Mouse (Mus musculus): ENCODE data around the gene Samhd1.

The Samhd1 gene

DNA sequence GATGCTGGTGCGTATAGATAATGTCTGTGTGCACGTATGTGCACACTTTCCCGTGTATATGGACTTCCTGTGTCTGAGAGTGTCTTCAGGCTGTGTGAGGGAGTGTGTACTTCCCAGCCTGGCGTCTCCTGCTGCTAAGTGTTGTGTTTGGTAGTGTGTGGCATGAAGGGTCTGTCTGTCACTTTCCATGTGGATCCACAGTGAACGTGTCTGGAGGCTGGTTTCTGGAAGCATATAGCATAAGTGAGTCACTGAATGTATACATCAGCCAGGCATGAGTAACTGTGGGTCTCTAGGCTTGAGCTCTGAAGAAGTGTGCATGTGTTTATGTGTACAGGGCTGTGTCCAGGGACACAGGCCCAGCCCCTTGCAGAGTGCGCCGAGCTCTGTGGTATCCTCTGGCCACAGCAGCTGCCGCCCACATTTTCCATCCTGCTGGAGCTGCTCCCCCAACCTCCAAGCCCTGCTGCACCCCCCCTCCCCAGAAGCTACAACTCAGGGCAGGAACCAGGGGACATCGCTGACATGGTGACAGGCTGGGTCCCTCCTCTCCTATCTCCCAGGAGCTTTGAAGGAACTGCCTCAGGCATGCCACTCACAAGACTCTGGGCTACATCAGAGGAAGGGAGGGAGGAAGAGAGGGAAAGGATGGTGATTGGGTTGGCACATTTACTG is 61.5 kb downstream of the Samhd1 start:
- DNase-seq (ENCODE audit: low read depth, low spot score), result no peak

DNA sequence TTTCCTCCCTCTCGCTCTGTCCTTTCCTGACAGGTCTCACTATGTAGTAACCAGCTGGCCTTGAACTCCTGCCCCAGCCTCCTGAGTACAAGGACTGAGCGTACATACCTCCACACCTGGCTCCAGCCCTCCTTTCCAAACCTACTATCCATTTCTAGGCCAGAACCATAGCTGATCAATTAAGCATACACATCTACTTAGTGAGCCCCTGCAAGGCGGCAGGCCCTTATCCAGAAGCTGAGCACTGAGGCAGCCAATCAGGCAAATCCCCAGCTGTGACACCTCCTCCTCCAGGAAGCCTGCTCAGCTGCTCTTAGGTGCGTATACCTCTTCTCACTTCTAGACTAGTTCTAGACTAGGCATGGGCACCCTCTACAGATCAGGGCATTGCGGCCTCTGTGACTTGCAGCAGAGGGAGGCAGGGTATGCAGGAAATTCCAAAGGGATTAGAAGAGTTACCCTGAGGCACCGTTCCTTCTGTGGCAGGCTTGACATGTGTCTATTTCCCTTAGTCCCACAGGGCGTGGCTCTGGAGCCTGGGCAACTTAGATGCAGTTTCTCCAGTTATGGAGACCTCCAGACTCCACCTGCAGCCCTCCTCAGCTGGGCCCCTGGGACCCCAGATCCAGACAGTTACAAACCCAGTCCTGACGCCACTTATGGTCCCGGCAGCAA is 62.6 kb downstream of the Samhd1 start:
- DNase-seq (ENCODE audit: low read depth, low spot score), result no peak

DNA sequence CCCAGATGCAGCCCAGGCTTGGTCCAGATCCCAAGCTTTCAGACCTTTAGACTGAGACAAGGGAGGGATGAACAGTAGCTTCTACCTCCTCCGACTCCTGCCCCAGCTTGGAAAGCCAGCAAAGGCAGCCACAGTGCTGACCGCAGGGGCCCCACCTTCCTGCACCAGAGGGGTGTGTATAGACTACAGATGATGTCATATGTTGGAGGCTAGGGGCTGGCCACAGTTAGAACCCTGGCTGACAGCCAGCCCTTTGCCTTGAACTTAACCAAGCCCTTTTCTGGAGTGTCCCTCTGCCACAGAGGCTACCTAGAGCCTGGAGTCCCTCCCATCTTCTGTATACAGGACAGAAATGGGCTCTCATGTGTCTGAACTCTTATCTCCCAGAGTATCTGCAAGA is 63.5 kb downstream of the Samhd1 start:
- no peak for DNase-seq (ENCODE audit: low read depth, low spot score)

DNA sequence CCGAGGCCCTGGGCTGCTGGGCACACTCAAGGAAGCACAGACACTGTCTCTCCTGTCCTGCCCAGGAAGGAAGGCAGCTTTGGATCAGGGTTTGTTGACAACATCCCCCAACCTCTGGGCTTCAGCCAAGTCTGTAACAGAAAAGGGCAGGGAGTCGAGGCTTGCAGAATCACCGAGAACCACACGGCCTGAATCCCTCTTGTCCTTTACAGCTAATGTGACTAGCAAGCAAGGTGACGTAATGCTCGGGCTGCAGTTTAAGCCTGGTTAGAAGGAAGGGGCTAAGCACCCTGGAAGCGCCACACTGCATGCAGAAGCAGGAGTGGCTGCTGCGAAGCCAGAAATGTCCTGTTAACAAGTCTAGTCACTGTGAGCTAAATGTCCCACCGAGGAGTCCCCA is 64.7 kb downstream of the Samhd1 start:
- no peak for DNase-seq (ENCODE audit: low read depth, low spot score)

DNA sequence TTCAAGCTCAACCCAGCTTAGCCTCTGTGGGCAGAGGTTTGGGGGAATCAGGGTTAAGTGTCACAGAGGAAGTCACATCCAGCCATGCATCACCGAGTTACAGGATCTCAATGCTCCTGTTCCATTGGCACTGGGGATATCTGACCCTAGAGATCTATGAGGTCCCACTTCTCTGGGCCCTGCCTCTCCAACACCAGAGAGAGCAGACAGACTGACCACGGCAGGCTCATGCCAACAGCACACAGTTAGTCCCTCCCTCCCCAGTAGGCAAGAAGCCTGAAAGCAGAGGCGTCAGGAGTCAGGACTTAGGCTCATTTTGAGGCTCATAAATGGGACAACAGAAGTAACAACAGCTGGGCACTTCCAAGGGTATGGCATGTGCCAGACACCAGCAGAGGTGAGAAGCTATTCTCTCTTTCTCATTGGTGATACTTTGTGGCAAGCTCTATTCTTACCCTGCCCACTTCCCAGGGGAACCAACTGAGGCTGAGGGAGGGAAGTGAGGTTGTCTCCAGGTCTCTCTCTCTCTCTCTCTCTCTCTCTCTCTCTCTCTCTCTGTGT is 65.2 kb downstream of the Samhd1 start:
- no peak for DNase-seq (ENCODE audit: low read depth, low spot score)

GRCm38 (mm10) chr2:157069355-157069735 is 65.7 kb downstream of the Samhd1 start:
- DNase-seq (ENCODE audit: low read depth, low spot score), result no peak

DNA sequence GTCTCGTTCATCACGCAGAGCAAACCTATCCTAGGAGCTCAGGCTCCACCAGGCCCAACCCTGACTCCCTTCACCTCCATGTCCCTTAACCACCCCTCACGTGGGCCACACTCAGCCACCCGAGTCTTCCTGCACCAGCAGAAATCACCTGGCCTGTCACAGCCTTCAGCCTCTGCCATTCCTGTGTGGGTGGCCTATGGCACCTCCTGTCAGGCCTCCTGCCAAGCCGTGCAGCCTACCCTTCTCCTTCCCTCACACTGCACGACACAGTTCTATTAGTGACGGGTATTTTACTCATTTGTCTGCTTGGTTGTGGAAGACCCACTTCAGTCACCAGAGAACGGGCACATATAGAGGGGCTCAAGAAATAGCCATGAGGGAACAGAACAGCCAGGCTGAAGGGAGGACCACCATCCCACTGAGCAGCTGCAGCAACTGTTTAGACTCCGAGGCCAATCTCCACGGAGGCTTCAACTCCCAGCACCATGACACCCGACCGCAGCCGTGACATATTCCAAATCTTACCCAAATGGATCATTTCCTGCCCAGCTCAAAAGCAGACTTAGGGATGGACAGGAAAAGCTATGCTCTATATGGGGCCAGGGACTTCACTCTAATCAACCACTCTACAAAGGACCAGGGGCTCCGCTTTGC is 66.2 kb downstream of the Samhd1 start:
- DNase-seq (ENCODE audit: low read depth, low spot score), result no peak

DNA sequence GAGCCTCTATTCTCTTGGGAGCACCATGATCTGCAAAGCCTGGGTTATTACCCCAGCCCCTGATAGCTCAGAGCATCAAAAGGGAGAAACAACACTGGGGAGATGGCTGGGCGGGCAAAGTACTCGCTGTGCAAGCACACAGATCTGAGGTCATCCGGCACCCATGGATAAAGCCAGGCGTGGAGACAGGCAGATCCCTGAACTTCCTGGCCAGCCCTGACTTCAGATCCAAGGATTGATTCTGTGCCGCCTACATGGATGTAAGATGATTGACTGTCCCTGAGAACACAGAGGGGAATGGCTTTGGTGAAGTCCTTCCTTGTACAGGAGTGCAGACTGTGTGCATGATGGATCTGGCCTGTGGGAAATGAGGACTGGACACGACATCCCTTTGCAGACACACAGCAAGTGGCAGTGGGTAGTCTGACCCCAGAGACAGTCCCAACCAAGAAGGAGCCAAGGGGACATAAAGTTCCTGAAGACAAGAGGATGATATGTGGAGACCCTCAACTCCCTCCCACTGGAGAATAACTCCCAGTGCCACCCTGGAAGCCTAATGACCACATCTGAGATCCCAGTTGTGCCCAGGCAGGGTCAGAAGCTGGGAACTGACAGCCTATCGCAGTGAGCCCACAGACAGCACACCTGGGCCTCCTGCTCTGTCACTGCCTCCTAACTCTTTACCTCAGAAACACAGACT is 68.2 kb downstream of the Samhd1 start:
- DNase-seq (ENCODE audit: low read depth, low spot score), result no peak

DNA sequence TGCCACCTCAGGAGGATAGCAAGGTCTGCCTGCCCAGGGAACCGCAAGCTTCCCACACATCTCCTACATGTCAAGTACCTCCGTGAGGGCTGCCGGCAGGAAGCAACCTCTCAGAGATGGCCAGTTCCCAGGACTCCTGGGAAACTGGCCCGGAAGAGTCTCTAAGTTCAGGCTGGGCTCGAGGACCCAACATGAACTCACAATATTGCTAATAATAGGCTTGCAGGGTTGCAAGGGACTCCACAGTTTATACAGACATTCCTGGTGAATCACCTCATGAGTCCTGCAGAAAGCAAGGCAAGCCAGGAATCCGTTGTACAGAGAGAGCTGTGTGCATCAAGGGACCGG is 69.2 kb downstream of the Samhd1 start:
- no peak for DNase-seq (ENCODE audit: low read depth, low spot score)

DNA sequence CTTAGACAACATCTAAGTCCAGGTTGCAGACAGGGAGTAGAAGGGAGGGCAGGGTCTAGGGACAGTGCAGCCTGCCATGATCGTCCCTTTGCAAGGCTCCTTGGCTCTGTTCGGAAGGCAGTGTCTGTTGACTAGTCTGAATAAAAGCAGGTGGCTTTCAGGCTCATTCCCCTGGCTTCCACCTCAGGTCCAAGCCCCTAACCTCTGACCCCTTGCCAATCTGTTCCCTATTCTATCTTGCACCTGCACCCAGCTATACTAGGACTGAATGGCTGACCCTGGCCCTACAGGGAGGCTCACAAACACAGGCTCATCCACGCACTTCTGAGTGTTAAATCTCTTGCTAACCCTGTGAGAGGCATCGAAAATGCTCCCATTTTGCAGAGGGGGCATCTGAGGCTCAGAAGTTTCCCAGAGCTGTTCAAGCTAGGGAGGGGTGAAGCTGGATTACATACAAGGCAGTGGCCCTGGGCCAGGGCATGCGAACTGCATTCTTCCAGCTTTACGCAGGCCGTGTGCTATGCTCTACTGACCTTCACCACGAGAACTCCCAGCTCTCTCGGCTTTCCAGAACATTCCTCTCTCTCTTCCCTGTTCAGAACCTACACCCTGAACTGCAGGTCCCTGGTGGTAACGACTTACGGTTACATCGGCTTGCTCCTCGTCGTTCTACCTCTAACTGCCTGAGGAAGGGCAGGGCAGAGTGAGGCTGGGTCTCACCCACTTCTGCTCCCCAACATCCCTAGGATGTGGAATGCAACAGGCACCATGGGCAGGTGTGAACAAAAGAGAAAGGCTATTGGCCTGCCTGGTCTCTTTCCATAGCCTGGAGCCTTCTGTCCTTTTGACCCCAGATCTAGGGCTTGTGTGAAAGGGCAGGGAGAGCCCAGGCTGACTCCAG is 69.8 kb downstream of the Samhd1 start:
- no peak for DNase-seq (ENCODE audit: low read depth, low spot score)

GRCm38 (mm10) chr2:157064136-157064535 is 70.9 kb downstream of the Samhd1 start:
- DNase-seq (ENCODE audit: low read depth, low spot score), result no peak

- DNase-seq (ENCODE audit: low read depth, low spot score), result no peak
These were observed 71.8 kb downstream of the Samhd1 start for GRCm38 (mm10) chr2:157063241-157063700.

DNA sequence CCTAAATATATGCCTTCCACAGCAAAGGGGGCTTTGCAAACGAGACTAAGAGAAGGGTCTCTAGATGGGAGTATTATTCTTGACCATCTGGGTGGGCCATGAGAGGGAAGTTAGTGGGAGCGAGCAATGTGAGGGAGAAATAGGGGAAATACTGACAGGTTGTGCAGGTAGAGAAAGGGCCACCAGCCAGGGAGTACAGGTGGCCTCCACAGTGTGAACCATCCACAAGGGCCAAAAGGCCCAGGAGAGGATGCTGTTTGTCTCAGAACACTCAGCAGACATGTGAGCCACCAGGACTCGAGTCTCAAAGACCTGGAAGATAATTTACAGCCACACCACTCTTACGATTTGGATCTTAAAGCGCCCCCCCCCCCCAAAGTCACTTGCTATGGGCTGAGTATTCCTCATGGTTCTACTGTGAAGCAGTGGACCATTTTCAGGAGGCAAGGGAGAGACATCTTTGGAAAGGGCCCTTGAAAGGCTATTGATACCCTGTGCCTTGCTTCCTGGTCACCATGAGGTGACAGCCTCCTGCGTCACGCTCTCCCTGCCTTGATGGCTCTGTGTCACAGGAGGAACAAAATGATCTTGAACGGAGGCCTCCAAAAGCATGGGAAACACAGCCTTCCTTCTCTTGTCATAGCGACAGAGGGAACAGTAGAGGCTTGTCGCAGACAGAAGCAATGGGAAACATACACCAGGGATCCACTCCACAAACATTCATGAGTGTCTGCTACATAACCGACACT is 74.3 kb downstream of the Samhd1 start:
- DNase-seq (ENCODE audit: low read depth, low spot score), result no peak

DNA sequence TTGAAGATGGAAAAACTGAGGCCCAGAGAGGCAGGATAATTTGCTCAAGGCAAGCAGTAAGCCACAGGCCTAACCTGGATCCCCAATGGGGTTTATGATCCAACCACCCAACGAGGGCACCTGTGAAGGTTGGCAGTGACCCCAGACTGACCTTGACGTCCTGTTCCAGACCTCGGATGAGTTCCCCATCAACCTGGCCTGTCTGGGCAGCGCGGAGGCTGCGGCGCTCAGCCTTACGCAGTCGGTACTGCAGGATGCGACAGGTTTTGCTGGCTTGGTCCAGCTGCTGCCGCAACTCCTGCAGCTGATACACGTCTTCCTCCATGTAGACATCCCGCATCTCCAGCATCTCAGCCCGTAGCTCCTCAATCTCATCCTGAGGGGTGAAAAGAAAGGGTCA is 75.0 kb downstream of the Samhd1 start:
- DNase-seq (ENCODE audit: low read depth, low spot score), result no peak

GRCm38 (mm10) chr2:157059166-157059565 is 75.9 kb downstream of the Samhd1 start:
- peak; percentile 43 for DNase-seq (ENCODE audit: low read depth, low spot score)

- peak; percentile 95 for DNase-seq (ENCODE audit: low read depth, low spot score)
These were observed 76.6 kb downstream of the Samhd1 start for GRCm38 (mm10) chr2:157058342-157058998.

DNA sequence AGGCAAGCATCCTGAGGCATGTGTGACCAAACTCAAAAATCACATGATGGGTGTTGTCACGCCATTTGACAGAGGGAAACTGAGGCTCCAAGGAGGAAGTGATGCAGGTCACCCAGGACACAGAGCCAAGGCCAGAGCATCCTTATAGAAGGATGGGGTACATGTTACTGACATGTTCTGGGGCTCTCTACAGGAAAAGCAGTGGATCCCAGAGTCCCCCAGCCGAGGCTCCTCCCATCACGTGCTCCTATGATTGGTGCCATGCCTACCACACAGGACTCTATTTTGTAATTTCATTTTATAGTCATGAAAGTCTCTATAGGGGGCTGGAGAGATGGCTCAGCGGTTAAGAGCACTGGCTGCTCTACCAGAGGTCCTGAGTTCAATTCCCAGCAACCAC is 77.3 kb downstream of the Samhd1 start:
- peak; percentile 46 for DNase-seq (ENCODE audit: low read depth, low spot score)

DNA sequence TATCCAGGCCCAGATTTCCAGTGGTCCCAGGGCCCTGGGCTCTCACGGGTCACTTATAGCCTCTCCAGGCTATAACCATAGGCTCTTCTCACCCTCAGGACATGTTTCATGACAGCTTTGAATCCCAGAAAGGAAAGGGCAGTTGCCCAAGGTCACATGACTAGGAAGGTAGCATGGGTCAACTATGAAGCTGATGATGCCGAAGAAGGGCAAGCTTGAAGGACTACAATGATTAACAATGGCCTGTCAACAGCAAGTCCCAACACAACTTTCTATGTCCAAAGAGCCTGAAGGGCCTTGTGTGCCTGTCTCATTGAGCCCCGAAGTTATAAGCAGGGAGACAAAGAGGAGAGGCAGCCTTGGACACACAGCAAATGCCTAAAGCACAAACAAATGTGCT is 77.9 kb downstream of the Samhd1 start:
- no peak for DNase-seq (ENCODE audit: low read depth, low spot score)

DNA sequence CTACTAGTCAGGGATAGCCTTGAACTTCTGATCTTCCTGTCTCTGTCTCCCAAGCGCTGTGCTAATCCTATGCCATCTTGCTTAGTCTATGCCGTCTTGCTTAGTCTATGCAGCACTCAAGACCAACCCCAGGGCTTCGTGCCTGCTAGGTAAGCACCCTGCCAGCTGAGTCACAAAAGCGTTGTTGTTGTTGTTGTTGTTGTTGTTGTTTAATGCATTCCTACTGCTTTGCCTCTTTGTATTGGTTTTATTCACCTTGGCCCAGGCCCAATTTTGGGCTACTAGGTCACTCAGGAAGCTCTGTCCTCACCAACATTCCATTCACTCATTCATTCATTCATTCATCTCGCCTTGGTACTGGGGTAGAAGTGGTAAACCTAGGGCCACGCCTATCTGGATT is 79.3 kb downstream of the Samhd1 start:
- no peak for DNase-seq (ENCODE audit: low read depth, low spot score)

GRCm38 (mm10) chr2:157054816-157055215 is 80.2 kb downstream of the Samhd1 start:
- no peak for DNase-seq (ENCODE audit: low read depth, low spot score)

Measured in ZHBTc4 (cell line).